Mouse (Mus musculus): Measurements from ENCODE around the gene Gnb1l.

DNA sequence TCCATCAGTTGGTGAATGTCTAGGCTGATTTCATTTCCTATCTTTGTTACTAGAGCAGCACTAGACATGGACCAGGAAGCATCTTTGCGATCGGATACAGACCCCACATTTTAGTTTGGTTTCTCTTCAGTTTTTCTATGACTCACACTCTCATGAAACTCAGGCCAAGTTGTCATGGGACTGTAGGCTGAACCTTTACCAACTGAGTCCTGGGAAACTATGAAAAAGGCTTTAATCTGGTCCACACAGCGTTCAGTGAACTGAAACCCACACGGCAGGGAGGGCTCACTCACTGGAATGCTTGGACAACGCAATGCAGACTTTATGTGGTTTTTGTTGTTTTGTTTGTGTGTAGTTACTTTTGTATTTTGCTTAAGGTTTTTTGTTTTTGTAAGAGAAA lies 30.1 kb downstream of the Gnb1l start:
- TF ChIP-seq CHD2 (IDR thresholded peaks at IDR 0.05; ENCODE audit: low read depth, low read length) (no peak), ZNF384 (IDR thresholded peaks at IDR 0.05; ENCODE audit: low read depth, low read length) (no peak), HCFC1 (IDR thresholded peaks at IDR 0.05; ENCODE audit: borderline replicate concordance, insufficient read depth, low read length) (no peak), ZC3H11A (IDR thresholded peaks at IDR 0.05; ENCODE audit: borderline replicate concordance, low read depth, low read length) (no peak)
